Mouse (Mus musculus) kidney, postnatal 0 days (tissue): ENCODE results near the gene Gm38392. TPM values are rescaled to one million over a fixed set of nuclear protein-coding genes. Genes with fewer than 3 reads are reported as not detected.
A peak's percentile ranks its signal among the peaks of the same experiment; 100 is the strongest.
"Not testable (repeated sequence)": the region's sequence is repeated elsewhere in the genome, so short reads cannot be mapped to it uniquely, and the experiment has no call there.

ENCODE experiments used
- ATAC-seq: fragments of 200-750 bp; cut with Nextera tagmentation; replicated peaks from 2 replicates; pipeline ENCODE4 v1.8.0; 2017; ENCODE audit warnings: low read depth, moderate number of reproducible peaks, moderate TSS enrichment, moderate library complexity; ENCODE audit not compliant: low FRiP score
- DNase-seq: peaks from one replicate; pipeline ENCODE4 v3.0.0-alpha.2; 2016; ENCODE audit warnings: low spot score
- H3K27ac ChIP-seq: fragments of 300-500 bp; sonication (generic); 2 replicates; pipeline ENCODE4 v1.5.1; 2014; ENCODE audit warnings: mild to moderate bottlenecking
- H3K27me3 ChIP-seq: fragments of 300-500 bp; sonication (generic); 2 replicates; pipeline ENCODE4 v1.6.1; 2014; ENCODE audit warnings: low read length, mixed read lengths; ENCODE audit not compliant: insufficient read depth
- H3K36me3 ChIP-seq: fragments of 300-500 bp; sonication (generic); 2 replicates; pipeline ENCODE4 v1.6.1; 2014; ENCODE audit warnings: low read length, mixed read lengths; ENCODE audit not compliant: insufficient read depth
- H3K4me1 ChIP-seq: fragments of 300-500 bp; sonication (generic); replicated peaks from 2 replicates; pipeline ENCODE4 v1.6.1; 2014; ENCODE audit warnings: antibody characterized with exemption, low read length, mixed read lengths; ENCODE audit not compliant: insufficient read depth
- H3K4me2 ChIP-seq: fragments of 300-500 bp; sonication (generic); 2 replicates; pipeline ENCODE4 v1.6.1; 2014; ENCODE audit warnings: mild to moderate bottlenecking, low read length, moderate library complexity, mixed read lengths
- H3K4me3 ChIP-seq: fragments of 300-500 bp; sonication (generic); replicated peaks from 2 replicates; pipeline ENCODE4 v1.5.1; 2014; ENCODE audit warnings: low read depth, low read length
- H3K9ac ChIP-seq: fragments of 300-500 bp; sonication (generic); 2 replicates; pipeline ENCODE4 v1.6.1; 2014; ENCODE audit warnings: low read depth, low read length
- H3K9me3 ChIP-seq: fragments of 300-500 bp; sonication (generic); replicated peaks from 2 replicates; pipeline ENCODE4 v1.6.1; 2016; ENCODE audit warnings: low read length, inconsistent platforms, mixed read lengths
- CTCF ChIP-seq: IDR thresholded peaks from 2 replicates; pipeline ENCODE4 v1.5.1; 2016; ENCODE audit warnings: antibody characterized with exemption, low read depth, mild to moderate bottlenecking, moderate library complexity
- WGBS: fragments of 180-500 bp; shearing (Covaris S2); extraction: QIAGEN DNeasy Blood & Tissue Kit; methylation state at CpG from one replicate; pipeline ENCODE4 v1.1.7; 2014; 5-methylcytosine and 5-hydroxymethylcytosine counted together
- polyA plus RNA-seq: library from polyadenylated mRNA; unstranded; fragments of >200 nt; fragmentation: Nextera tagmentation; extraction: Ambion mirVana; gene quantifications from 2 replicates; pipeline ENCODE4 v1.2.1, GENCODE M21; 2015

The Gm38392 gene
- polyA plus RNA-seq, 1 experiment from 2014 or later: 3.8 TPM

GRCm38 (mm10) chr3:88328956-88329355 lies 41.9 kb upstream of the Gm38392 start:
- WGBS: 60% methylated on average over 5 of the region's 5 CpGs
- 0 out of 2 replicates have a peak, but pooled peaks cover 3% of the 10 kb centered on the region for H3K36me3 ChIP-seq

GRCm38 (mm10) chr3:88324951-88325405 lies 38.0 kb upstream of the Gm38392 start, which contains the start of gene Glmp:
Glmp (plus strand) TSS chr3:88325023.
- WGBS: under 1% methylated on average over 10 of the region's 10 CpGs
- Histone ChIP-seq H3K9me3 (no peaks in the 10 kb centered on the region), H3K9ac (peak within 1 kb of the TSS; percentile 78), H3K27ac (peak within 1 kb of the TSS; percentile 54; the same call in 1 of the 2 replicates), H3K27me3 (no peaks in the 10 kb centered on the region), H3K4me1 (peaks cover 9% of the 10 kb centered on the region), H3K36me3 (peaks cover 31% of the 10 kb centered on the region), H3K4me2 (peak within 1 kb of the TSS; percentile 91), H3K4me3 (peak within 1 kb of the TSS; percentile 72)
- TF ChIP-seq CTCF: no peak
- DNase-seq (peak; percentile 90), ATAC-seq (peak; percentile 73)

More at GRCm38 (mm10) chr3:88328956-88329355, 41.9 kb upstream of the Gm38392 start:
- Histone ChIP-seq H3K4me1 (peaks cover 11% of the 10 kb centered on the region), H3K9ac (no peak overlapping the region), H3K27ac (no peak overlapping the region), H3K27me3 (no peaks in the 10 kb centered on the region), H3K9me3 (no peaks in the 10 kb centered on the region), H3K4me3 (no peak overlapping the region), H3K4me2 (no peak overlapping the region)
- DNase-seq (no peak), ATAC-seq (no peak)
- TF ChIP-seq CTCF: no peak

GRCm38 (mm10) chr3:88299172-88299571 lies 12.2 kb upstream of the Gm38392 start:
- H3K36me3 ChIP-seq: peaks cover 32% of the 10 kb centered on the region

GRCm38 (mm10) chr3:88297321-88297851 lies 10.4 kb upstream of the Gm38392 start:
- Histone ChIP-seq H3K4me1 (peaks cover 6% of the 10 kb centered on the region), H3K36me3 (peaks cover 18% of the 10 kb centered on the region), H3K9me3 (no peaks in the 10 kb centered on the region), H3K4me3 (peak overlapping the region; percentile 56), H3K4me2 (peak overlapping the region; percentile 51), H3K9ac (peak overlapping the region; percentile 74), H3K27me3 (no peaks in the 10 kb centered on the region), H3K27ac (peak overlapping the region; percentile 77)
- no peak for TF ChIP-seq CTCF
- under 1% methylated on average over 30 of the region's 30 CpGs for WGBS
- DNase-seq (peak; percentile 55), ATAC-seq (no peak)

More at GRCm38 (mm10) chr3:88299172-88299571, 12.2 kb upstream of the Gm38392 start:
- Histone ChIP-seq H3K4me1 (peaks cover 6% of the 10 kb centered on the region), H3K9ac (no peak overlapping the region), H3K27me3 (no peaks in the 10 kb centered on the region), H3K9me3 (no peaks in the 10 kb centered on the region), H3K4me3 (no peak overlapping the region), H3K27ac (no peak overlapping the region), H3K4me2 (no peak overlapping the region)
- ATAC-seq: no peak
- no peak for TF ChIP-seq CTCF
- 70% methylated on average over 1 of the region's 1 CpGs for WGBS
- no peak for DNase-seq

GRCm38 (mm10) chr3:88296561-88297318 lies 9.7 kb upstream of the Gm38392 start, which contains the start of the genes Tsacc and Cct3:
Tsacc (minus strand) TSS chr3:88296999.
Cct3 (plus strand) TSS chr3:88297116.
- H3K4me1 ChIP-seq: peaks cover 6% of the 10 kb centered on the region
- DNase-seq (peak; percentile 100), ATAC-seq (peak; percentile 99)
- peaks cover 14% of the 10 kb centered on the region; the same call in 1 of the 2 replicates for H3K36me3 ChIP-seq
- peak within 1 kb of the TSS; percentile 66 for H3K4me2 ChIP-seq
- peak; percentile 38 for TF ChIP-seq CTCF
- H3K27me3 ChIP-seq: no peaks in the 10 kb centered on the region
- H3K9me3 ChIP-seq: no peaks in the 10 kb centered on the region
- WGBS: under 1% methylated on average over 44 of the region's 44 CpGs
- H3K27ac ChIP-seq: peak within 1 kb of the TSS; percentile 77
- peak within 1 kb of the TSS; percentile 74 for H3K9ac ChIP-seq
- peak within 1 kb of the TSS; percentile 56 for H3K4me3 ChIP-seq

GRCm38 (mm10) chr3:88296110-88296560 lies 9.1 kb upstream of the Gm38392 start:
- Histone ChIP-seq H3K4me3 (peak overlapping the region; percentile 56), H3K9ac (peak overlapping the region; percentile 42), H3K4me2 (peak overlapping the region; percentile 66), H3K36me3 (peaks cover 8% of the 10 kb centered on the region; the same call in 1 of the 2 replicates), H3K9me3 (no peaks in the 10 kb centered on the region), H3K4me1 (peaks cover 6% of the 10 kb centered on the region), H3K27me3 (no peaks in the 10 kb centered on the region), H3K27ac (peak overlapping the region; percentile 77)
- peak; percentile 78 for DNase-seq
- ATAC-seq: no peak
- WGBS: 2% methylated on average over 12 of the region's 12 CpGs
- no peak for TF ChIP-seq CTCF

- H3K9ac ChIP-seq, H3K27me3 ChIP-seq, H3K4me3 ChIP-seq: not testable (repeated sequence)
These were observed 8.3 kb upstream of the Gm38392 start for GRCm38 (mm10) chr3:88295272-88295671.

More at GRCm38 (mm10) chr3:88295272-88295671, 8.3 kb upstream of the Gm38392 start:
- ATAC-seq, DNase-seq, H3K4me1 ChIP-seq, H3K9me3 ChIP-seq, H3K4me2 ChIP-seq, H3K27ac ChIP-seq, H3K36me3 ChIP-seq: not testable (repeated sequence)
- WGBS: 41% methylated on average over 1 of the region's 1 CpGs
